Mouse (Mus musculus) cerebellum, adult (tissue): ENCODE results near the gene Galnt14.

Experiments
- ATAC-seq: cut with Nextera tagmentation; 2 replicates; pipeline ENCODE4 v1.9.2; 2017; ENCODE audit warnings: mild to moderate bottlenecking, moderate library complexity, mixed read lengths; ENCODE audit not compliant: insufficient number of reproducible peaks, low FRiP score, low TSS enrichment

The Galnt14 gene

DNA sequence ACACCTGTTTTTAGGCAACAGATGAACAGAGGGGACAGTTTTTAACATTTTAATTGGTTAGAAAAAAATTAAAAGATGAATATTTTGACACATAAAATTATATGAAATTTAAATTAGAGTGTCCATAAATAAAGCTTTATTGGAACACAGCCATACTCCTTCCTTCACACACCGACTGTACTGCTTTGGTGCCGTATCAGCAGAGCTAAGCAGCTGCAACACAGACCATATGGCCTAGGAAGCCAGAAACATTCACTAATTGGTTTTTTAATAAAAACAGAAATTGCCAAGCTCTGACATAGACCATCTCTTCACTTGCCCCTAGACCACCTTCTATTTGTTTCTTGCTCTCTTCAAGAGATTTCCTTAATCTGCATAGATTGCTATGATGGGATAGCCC, 40.2 kb downstream of the Galnt14 start:
- ATAC-seq: no peak

DNA sequence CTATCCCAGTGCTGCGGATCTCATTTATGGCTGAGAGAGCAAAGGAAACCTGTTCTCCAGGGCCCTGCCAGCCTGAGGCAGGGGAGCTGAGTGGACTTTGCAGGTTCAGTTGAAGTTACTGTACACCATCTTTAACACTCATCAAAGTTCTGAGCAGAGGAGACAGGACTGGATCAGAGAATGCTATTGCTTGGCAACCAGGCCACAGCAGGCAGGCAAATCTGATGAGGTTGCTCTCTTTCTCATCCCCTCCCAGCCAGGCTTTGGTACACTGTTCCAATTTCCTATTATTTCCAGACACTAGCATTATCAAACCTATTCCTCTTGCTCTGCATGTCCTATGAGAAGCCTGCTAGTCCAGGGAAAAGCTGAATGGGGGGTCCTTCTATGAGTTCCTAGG, 41.3 kb downstream of the Galnt14 start:
- no peak for ATAC-seq

DNA sequence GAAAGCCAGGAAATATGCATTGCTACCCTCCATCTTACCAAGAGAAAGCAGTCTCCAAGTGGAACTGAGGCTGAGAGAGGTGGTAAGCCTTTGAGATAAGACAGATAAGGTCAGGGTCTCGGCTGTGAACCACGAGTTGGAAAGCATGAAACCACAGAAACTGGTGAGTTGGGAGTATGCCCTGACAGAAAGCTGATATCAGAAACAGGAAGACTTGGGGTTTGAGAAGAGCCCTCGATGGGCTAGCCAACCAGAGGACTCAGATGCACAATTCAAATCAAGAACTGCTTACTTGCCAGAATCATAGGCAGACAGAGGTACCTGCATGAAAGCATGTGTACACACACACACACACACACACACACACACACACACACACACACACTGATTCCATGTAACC, 47.0 kb downstream of the Galnt14 start:
- no peak for ATAC-seq

DNA sequence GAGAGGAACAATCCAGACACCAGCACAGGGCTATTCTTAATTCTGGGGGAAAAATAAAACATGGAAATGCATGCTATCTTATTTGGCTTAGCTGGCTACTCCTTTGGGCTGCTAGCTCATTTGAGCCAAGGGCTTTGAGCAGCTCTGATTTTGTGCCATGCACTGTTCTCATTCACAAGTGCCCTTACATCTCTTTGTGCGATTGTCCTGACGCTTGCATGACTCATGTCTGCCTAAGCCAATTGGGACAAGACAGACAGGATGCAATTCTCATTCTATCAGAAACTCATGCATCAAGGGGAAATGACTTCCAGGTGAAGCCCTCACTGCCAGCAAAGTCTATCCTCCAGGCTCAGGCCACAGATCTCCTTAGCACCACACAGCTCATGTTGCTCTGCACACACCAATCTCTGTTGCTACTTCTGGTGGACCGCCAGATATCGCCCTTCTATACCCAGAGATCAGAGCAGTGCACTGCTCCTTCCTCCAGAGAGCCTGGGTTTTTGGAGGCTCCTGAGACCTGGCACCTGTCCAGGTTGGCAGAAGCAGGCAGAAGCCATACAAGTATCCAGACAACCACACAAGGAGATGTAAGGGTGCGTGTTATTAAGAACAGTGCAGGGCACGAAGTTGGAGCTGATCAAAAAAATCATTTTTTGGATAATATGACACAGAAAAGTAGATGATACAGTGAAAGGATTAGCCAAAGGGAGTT, 51.4 kb downstream of the Galnt14 start:
- ATAC-seq: no peak

DNA sequence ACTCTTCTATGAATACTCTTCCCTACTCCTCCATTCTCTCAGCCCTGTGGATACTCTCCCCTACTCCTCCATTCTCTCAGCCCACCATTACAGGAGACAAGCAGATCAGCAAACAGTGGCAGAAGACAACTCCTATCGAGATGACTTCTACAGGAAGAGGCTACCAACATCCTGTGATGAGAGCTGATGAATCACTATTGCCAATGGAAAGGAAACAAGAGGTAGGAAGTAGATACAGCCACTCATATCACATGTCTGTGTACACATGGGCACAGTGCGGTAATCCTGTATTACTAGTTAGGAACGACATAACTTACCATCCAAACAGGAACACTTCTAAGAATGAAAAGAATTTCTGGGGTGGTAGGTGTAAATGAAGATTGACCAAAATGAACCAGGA, 53.9 kb downstream of the Galnt14 start:
- no peak for ATAC-seq

DNA sequence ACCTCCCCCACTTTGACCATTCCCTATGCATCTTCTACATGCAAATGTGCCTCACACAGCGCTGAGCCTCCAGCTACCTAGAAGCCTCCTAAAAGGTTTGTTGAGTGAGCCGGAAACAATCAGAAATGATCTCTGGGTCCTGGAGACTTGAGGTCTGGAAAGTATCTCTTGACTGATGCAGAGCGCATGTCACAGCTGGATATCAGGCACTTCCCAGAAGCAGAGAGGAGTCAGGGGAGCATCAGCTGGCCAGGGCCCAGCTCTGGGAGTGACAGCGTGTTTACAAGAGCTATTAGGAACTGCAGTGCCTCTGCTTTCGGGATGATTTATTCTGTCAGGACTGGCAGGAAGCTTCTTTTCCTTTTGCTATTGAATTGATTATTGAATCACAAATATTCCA, 56.0 kb downstream of the Galnt14 start:
- ATAC-seq: no peak

DNA sequence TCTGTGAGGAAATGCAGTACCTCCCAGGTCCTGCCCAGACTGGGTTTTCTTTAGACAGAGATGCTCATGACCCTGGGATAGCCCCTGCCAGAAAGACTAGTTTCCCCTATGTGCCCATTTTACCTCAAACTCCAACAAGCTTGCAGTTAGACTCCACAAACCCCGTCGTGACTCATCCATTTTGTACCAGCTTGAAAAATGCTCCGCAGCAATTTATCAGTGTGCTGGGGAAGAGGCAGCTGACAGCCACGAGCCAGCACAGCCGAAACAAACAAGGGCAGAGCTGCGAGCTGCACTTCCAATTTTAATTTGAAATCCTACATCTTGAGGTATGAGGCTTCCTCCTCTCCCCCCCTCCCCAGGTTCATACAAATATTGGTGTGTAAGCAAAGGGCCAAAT, 60.9 kb downstream of the Galnt14 start:
- ATAC-seq: no peak

DNA sequence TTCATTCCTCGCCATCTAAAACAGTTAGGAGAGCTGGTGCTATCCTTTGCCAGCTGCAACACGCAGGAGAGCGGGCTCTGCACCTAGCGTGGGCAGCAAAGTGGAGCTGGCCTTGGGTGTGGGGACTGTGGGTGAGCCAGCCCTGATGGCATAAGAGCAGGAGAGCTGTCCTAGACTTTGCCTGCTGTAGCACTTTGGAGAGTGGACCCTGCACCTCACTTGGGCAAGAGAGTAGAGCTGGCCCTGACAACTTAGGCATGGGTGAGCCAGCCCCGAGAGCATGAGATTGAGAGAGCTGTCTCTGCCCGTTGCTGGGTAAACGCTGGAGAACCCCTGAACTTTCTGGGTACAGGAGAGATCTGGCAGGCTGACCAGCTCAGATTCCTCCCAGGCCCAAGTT, 68.6 kb downstream of the Galnt14 start:
- ATAC-seq: no peak

DNA sequence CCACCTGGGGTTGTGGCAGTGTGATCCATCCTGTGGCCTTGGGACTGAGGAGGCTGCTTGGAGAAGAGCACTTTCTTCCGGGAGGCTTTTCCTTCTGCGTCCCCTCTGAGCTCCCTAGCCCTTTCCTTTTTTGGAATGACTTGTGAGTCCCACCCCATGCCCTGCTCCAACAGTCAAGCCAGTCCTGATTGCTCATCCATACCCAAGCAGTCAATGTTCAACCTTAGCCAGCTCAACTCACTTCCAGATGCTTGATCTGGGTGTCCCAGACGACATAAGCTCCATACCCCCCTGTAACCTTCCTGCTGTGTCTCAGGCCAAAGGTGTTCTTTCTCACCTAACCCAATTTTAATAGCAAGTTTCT, 70.2 kb downstream of the Galnt14 start:
- ATAC-seq: no peak

DNA sequence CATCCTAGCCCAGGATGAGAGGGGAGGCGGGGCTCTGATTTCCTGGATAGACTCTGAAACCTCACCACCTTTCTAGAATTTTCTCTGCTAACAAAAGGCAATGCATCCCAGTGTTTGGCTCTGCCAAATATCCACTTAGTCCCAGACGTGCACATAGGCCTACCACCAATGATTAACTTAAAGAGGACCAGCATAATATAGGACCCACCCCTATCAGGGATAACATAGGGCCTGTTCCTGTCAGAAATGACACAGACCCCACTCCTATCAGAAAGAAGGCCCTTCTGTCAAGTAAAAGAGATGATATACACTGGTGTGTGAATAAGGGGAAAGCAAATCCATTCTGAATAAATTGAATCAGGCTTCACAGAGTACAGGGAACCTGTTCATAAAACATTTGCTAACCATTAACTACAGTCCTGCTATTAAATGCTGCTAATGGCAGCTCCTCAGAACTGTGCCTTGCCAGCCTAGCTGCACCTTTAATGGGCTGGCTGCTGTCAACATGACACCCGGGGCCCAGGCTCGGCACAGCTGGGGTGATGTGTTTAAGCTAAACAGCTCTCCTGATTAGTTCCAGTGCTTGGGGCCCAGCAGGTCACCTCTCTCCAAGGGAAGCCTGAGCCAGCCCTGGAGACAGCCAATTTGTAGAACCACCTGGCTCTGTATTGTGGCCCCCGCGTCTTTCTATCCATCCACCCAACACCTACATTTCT, 70.7 kb downstream of the Galnt14 start:
- ATAC-seq: no peak

DNA sequence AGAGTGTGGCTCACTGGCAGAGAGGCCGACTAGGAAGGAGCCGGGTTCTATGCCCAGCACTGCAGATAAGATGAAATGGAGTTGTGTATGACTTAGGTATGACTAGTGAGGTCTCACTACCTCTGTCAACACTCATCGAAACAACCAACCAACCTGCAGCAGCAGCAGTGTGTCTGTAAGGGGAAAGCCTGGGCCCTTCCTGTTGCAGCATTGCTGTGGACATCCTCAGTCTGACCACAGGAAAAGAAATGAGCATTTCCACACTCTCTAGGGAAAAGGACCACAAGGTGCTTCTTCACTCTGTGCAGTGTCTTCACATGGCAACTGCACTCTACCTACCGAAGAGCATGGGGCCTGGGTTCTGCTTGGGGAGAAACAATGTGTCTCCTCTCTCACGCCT, 73.3 kb downstream of the Galnt14 start:
- ATAC-seq: no peak

DNA sequence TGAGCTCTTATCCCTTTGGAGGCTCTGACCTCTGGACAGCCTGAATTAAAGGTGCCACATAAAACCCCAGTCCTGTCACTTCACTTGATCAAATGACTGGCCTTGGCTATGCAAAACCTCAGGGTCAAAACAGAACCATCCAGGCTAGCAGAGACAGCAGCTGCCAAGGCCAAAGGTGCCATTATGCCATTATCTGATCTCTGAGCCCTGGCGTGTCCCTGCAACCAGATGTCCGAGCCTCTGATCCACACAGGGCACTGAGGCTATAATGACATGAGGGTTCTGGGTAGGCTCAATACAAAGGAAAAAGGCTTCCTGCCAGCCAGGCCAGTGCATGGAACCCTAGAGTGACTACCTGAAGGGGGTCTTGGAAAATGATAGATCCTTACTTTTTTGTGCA, 75.4 kb downstream of the Galnt14 start:
- ATAC-seq: no peak

DNA sequence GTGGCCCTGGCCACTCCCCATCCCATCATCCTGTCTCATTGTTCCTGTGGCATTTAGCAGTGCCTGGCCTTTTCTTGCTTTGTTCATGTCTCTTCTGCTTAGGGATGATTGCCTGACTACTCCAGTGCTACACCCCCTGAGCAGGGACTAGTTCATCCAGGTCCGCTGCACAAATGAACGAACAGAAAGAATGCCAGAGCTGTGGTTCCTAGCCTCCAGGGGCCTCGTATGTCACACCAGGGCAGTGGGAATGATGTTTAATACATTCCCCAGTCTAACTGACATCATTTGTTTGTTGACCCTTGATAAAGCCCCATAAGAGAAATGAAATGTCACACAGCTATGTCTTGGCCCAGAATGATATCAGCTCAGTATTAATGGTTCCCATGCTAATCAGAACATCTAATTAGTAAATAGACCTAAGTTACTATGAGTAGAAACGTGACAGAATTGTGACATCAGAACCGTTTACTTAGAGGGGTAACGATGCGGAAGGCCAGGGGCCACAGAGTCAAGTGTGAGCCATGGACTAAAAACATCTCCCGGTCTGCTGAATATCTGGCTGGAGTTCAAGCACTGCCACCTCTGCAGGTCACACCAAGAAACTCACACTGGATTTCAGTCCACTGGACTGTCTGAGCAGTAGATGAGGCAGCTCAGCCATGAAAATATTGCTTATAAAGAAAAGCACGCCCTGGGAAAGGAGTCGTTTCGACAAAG, 76.1 kb downstream of the Galnt14 start:
- no peak for ATAC-seq

DNA sequence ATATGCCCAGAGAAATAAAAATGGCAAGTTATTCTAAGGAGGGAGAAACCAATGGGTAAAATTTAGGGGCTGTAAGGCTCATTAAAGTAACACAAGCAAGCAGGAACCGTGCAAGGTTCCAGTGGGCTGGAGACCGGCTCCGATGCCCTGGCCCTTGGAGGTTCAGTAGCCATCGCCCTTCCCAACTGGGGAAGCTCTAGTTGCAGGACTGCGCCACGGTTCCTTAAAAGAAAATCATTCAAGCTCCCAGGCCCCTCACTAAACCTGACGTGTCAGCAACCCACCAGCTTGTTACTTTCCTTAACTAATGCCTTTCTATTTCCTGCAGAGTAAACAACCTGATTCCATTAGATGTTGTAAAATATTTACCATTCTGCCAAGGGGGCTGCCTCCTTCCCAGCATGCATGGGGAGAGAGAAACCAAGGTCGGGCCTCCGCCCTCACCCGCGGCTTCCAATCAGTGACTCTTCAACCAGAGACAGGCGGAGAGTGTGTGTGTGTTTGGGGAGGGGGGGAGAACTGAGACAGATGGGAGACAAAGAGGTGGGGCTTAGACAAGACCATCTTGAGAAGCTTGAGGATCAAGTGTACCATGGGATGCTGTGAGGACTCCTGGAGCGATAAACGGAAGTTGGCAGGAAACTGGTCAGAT, 81.9 kb downstream of the Galnt14 start:
- no peak for ATAC-seq

DNA sequence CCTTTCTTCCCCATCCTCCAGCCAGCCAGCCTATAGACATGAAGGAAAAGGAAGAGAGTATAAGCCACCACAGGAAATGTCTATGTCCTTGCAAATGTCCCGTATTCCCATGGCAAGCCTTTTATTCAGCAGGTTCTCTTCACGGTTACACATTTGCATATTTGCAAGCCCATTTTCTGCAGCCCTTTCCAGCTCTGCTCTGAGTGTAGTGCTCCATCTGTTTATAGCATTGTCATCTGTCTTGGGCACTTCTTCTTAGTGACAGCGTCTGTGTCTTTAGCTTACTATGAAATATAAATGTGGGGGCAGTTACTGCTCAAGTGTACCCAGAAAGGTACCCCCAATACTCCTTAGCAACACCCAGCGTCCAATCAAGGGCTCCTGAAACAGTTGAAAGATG, 83.3 kb downstream of the Galnt14 start:
- ATAC-seq: no peak

DNA sequence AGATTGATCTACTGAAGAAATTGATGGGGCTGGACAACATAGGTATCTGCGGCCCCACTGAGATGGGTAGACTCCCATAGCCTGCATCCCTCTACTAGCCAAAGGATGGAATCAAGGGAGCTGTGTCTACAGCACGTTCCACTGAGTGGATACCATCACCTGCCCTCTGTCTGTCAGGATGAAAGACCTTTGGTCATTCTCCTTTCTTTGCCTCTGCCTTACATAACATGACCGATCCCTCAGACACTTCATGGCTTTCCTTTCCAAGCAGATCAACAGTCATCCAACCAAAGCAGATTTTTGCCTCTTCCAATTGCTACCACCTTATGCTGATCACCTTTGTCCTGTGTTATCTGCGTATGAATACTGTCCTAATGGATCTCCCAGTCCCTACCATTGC, 90.2 kb downstream of the Galnt14 start:
- no peak for ATAC-seq

DNA sequence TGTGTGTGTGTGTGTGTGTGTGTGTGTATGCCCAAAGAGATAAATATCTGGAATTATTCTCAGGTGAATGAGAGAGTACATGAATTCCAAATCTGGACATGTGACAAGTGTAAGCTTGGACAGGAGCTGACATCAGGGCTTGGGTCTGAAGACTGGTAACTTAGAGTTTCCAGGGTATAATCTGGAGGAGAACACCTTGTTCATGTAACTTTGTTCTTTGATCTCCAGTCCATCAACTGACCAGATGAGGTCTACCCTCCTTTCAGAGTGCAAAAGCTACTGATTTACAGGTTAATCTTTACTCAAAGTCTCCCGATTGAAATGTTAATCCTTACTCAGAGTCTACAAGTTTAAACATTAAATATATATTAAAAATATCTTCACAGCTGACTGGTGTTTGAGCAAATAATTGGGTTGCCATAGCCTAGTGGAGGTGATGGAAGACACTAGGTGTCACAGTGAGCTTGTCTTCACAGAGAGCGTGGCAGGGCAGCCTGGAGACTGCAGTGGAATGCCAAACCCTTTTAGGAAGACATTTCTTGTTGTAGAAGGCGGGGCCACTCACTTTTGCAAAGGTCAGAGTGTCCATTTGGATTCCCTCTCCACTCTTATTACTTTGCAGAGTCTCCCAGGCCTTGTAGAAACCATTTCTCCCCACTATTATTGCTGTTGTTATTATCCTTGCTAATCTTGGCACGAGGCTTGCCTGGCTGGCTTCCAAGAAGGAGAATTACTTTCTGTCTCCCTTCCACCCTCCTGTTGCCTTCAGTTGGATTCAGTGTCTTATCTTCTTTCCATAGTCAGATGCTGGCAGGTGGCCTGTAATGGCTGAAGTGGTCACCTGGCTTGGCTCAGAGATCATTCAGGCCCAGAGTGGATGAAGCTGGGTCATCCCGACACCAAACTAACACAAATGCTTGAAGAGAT, 107.4 kb downstream of the Galnt14 start:
- ATAC-seq: no peak

DNA sequence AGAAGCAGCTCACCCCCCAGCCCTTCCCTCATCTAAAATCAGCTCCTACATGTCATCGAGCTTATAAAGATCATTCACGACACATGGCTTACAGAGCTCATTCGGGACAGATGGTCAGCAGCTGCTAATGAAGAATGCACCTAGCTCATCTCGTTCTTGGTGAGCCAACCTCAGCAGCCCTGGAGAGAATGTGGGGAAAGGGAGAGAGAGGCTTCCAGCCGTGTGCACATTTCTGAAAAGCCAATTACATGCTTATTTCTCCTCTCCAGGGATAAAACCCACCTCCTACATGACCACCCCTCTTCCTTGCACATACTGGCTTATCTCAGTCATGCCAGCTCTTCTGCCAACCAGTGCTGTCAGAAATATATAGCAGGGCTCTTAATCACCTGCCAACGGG, 110.3 kb downstream of the Galnt14 start:
- ATAC-seq: no peak

DNA sequence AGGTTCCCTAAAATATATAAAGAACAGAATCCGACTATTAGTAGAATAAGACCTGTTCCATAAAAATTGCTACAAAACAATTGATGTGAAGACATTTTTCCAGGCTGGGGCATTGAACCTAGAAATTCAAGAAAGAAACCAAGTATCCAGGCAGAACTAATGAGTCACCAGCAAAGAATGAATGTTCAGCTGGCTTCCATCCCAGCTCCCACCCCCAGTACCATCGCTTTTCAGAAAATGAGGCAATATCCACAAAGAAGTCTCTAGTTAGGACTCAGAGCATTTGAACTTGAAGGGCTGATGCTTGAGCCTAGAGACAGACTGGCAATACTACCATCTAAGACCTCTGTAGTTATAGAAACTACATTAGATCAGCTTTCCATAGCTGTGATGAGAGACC, 118.2 kb downstream of the Galnt14 start:
- ATAC-seq: no peak

DNA sequence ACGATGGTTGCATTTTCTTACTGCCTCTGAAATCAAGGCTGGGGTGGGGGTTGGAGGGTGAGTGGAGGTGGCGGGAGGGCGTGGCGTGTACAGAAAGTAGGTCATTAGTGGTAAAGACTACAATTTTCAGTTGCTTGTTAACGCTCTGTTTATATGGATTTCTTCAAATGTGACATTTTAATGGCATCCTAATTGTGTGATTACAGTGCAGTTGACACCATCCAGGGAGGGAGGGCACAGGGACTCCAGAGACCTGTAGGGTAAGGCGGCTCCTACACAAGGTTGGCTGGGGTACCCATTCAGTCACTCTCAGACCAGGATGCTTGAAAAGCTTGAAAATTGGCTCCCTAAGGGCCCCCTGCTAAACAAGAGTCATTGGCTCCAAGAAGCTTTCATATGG, 122.7 kb downstream of the Galnt14 start:
- no peak for ATAC-seq
